Mouse (Mus musculus): ENCODE results near the gene Zfp81.
"Not testable (repeated sequence)": the region's sequence is repeated elsewhere in the genome, so short reads cannot be mapped to it uniquely, and the experiment has no call there.

Zfp81 gene

DNA sequence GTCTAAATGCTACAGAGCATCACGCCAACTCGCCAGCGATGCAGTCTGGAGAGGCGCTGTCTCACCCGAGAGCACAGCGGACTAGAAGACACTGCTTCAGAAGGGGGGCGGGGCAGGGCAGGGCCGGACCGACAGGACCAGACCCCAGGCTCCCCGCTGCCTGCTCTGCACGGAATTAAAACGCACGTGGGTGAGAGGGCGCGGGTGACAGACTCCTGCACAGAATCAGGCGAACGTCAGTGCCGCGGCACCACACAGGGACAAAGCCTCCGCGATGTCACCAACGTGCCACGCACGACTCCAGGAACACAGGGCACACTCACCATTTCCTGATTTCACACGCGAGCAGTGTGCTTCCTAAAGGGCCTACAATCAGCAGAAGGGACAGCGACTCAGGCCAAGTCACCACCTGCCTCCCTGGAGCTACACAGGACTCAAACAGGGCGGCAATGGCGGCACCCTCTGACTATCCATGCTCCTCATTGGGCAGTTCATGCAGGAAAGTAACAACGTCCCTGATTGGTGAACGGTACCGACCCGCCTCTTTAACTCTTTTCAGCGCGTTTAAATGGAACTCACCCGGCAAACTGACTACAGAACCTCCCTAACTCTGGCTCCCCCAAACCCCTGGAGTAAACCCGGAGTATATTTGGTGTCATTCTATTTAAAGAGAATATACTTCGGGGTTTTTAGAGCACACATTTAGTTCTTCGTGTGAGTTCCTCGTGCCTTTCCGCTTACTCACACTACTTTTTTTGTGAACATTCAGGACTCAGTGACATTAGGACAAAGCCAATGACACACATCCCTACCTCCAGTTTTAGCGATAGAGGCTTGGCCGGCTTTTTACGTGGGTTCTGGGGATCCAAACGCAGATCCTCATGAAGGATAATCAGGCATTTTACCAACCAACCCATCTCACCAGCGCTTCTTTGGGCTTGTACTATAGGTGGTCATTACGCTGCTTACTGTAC is at the start of gene Zfp81:
TSS of gene Zfp81 (minus strand) at position 468 of the 974 bp plus-strand sequence.
- peak; percentile 68 to 93 for DNase-seq (ENCODE audit: low spot score in 2 of 2)

DNA sequence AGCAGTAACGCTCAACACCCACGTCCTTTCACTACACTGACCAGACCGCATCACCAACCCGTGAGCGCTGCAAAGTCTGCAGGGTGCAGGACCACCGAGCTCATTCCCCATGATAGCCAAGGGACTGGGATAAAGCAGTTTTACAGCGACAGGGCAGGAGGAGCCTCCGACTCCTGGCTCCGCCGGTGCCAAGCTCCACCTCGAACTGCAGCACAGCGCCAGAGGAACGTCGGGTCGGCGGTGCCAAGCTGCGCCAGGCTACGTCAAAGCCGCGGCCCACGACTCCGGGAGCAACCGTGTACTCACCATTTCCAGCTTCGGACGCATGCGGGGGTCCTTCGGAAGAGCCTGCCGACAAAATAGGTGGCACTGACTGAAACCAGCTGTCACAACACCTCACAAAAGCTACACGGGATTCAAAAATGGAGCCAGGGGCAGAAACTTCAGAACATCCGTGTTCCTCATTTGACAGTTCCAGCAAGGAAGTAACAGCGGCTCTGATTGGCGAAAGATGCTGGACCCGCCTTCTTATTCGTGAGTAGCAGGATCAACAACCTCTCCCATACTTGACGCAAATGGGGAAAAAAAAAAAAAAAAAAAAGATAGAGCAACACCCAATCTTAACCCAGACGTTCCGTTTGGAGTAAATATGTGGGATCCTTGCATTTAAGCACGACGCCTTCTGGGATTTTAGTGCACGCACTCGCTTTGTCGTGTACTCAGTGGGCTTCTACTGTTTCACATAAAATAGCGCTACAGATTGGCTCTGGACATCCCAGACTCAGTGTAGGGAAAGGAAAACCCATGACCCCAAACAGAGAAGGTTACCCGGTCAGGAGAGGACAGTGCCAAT is 35.7 kb upstream of the Zfp81 start, which contains the start of gene Zfp101:
TSS of gene Zfp101 (minus strand) at position 460 of the 853 bp plus-strand sequence.
- DNase-seq (ENCODE audit: low spot score in 2 of 2), result peak; percentile 79 to 96

DNA sequence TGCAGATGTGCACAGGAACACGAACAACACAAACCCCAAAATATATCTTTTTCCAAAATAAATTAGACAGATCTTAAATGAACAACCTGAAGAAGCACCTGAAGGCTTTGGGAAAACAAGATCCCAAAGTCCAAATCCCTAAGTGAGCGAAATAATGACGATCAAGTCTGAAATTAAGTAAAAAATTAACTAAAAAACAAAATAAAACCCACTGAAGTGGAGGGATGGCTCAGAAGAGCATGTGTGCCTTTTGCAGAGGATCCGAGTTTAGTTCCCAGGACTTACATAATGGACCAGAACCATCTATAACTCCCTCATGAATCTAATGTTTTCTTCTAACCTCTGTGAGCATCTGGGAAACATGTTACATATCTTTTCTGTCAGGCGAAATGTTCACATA is 33.6 kb upstream of the Zfp81 start:
- no peak for DNase-seq (ENCODE audit: low spot score in 2 of 2)

- peak in 1 of 2 experiments; percentile 31 for DNase-seq (ENCODE audit: low spot score in 2 of 2)
Measured at GRCm38 (mm10) chr17:33385705-33386104, 27.0 kb upstream of the Zfp81 start.

GRCm38 (mm10) chr17:33372795-33373194 is 14.1 kb upstream of the Zfp81 start:
- DNase-seq (ENCODE audit: low spot score in 2 of 2), result no peak

DNA sequence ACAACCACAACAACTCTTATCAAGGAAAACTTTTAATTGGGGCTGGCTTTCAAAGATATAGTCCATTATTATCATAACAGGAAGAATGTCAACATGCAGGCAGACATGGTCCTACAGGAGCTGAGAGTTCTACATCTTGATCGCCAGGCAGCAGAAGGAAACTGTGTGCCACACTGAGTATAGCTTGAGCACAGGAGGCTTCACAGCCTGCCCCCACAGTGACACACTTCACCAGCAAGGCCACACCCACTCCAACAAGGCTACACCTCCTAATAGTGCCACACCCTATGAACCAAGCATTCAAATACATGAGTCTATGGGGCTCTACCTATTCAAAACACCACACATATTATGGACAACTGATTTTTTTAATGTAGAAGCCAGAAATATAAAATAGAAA is 5.7 kb downstream of the Zfp81 start:
- no peak for DNase-seq (ENCODE audit: low spot score in 2 of 2)

DNA sequence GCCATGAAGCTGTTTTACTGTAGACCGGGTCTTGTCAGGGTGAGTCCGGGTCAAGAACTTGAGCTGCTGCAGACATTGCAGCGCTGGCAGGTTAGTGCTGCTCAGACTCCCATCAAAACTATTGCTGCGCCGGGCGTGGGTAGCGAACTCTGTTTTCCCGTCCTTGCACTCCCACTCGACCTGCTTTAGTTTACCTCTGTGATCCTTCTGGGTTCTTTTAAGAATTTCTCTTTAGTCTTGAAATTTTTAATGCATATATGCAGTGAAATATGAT is 68.9 kb downstream of the Zfp81 start:
- DNase-seq (ENCODE audit: low spot score in 2 of 2), result not testable (repeated sequence)

GRCm38 (mm10) chr17:33289039-33289875 is 69.4 kb downstream of the Zfp81 start, which contains the start of gene Zfp955b:
Gene Zfp955b (plus strand): TSS chr17:33289544.
- DNase-seq (ENCODE audit: low spot score in 2 of 2), result not testable (repeated sequence)

Measured in left cerebral cortex, adult 9 months (tissue).